Mouse (Mus musculus) heart, postnatal 0 days (tissue): ENCODE results near the gene Esrp2.

Experiments
- CTCF ChIP-seq: IDR thresholded peaks from 2 replicates; pipeline ENCODE4 v1.5.1; 2016; ENCODE audit warnings: antibody characterized with exemption, control low read depth, low read depth
- EP300 ChIP-seq: IDR thresholded peaks from 2 replicates; pipeline ENCODE4 v1.6.1; 2016; ENCODE audit warnings: antibody characterized with exemption, low read depth

- TF ChIP-seq CTCF (no peak), EP300 (no peak)
These were observed 23.1 kb upstream of the Esrp2 start for GRCm38 (mm10) chr8:106159876-106160275.
